Mouse (Mus musculus) brain, embryonic 14.5 days (tissue): ENCODE results near the gene Erg.

Experiments used
- CTCF ChIP-seq: fragments of 200-500 bp; IDR thresholded peaks from 2 replicates; pipeline ENCODE4 v1.5.1; 2012; ENCODE audit warnings: inconsistent platforms, mild to moderate bottlenecking, moderate library complexity, borderline replicate concordance; ENCODE audit not compliant: insufficient read depth, insufficient read length; ENCODE audit errors: extremely low read depth
- POLR2A ChIP-seq: fragments of 200-500 bp; IDR thresholded peaks from 2 replicates; pipeline ENCODE4 v1.6.1; 2012; ENCODE audit warnings: mild to moderate bottlenecking, inconsistent platforms, borderline replicate concordance; ENCODE audit not compliant: poor library complexity, insufficient read depth, insufficient read length, severe bottlenecking; ENCODE audit errors: extremely low read depth

- no peak for TF ChIP-seq CTCF
- no peak for TF ChIP-seq POLR2A
These were observed 116.9 kb downstream of the Erg start for GRCm38 (mm10) chr16:95469262-95470139.
